Mouse (Mus musculus): ENCODE measurements around the gene Gpx3.

The Gpx3 gene

DNA sequence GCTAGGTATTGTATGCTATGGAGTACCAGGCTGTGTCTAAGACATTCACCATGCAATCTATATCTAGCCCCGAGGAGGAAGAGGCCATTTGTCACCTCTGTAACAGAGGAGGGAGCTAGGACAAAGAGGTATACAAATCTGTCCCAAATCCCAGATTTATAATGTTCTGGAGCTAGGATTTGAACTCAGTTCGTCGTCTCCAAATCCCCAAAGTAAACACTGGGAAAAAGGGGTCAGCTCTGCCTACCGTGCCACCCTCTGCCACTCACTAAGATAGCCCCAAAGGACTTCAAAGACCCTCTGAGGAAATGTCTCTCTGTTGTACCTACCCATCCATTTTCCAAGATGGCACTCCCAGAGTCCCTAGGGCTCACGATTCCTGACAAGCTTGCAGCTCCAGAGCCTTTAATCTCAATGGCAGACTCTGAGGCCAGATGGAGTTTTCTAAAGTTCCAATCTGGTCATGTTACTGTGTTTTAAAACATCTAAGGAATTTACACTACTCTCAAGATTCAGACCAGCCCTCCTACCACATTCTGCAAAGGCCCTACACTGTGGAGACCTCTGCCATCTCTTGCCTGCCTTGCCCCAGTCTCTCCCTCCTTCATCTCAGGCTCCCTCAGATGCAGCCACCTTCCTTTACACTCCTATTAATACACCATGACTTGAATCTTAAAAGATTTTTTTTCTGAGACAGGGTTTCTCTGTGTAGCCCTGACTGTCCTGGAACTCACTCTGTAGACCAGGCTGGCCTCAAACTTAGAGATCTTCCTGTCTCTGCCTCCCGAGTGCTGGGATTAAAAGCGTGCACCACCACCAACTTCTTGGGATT lies 9.6 kb downstream of the Gpx3 start:
- WGBS: 94% methylated on average over 7 of the region's 7 CpGs

GRCm38 (mm10) chr11:54912503-54913316 lies 10.5 kb downstream of the Gpx3 start:
- WGBS: 81% methylated on average over 9 of the region's 9 CpGs

DNA sequence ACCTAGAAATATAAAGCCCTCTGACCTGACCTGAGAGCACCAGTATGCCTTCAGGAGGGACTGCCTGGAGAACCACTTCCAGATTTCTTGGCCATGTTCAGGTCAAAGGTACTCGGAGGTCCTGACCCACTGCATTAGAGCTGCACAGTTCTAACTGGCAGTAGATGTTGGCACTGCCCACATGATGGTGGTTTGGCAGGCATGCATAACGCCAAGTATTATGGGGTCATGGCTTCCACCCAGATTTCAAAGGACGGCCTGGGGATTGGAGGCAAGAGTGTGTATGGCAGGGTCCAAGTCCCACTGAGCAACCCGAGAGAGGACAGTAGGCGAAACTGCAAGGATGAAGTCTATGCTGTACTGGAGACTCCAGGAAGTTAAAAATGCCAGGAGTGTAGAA lies 11.6 kb downstream of the Gpx3 start:
- 88% methylated on average over 5 of the region's 5 CpGs for WGBS

GRCm38 (mm10) chr11:54917461-54917860 lies 15.2 kb downstream of the Gpx3 start:
- 97% methylated on average over 7 of the region's 7 CpGs for WGBS

- WGBS: 94% methylated on average over 4 of the region's 4 CpGs
Measured at GRCm38 (mm10) chr11:54918273-54918672, 16.0 kb downstream of the Gpx3 start.

GRCm38 (mm10) chr11:54920127-54920972 lies 18.1 kb downstream of the Gpx3 start:
- WGBS: 92% methylated on average over 11 of the region's 11 CpGs

DNA sequence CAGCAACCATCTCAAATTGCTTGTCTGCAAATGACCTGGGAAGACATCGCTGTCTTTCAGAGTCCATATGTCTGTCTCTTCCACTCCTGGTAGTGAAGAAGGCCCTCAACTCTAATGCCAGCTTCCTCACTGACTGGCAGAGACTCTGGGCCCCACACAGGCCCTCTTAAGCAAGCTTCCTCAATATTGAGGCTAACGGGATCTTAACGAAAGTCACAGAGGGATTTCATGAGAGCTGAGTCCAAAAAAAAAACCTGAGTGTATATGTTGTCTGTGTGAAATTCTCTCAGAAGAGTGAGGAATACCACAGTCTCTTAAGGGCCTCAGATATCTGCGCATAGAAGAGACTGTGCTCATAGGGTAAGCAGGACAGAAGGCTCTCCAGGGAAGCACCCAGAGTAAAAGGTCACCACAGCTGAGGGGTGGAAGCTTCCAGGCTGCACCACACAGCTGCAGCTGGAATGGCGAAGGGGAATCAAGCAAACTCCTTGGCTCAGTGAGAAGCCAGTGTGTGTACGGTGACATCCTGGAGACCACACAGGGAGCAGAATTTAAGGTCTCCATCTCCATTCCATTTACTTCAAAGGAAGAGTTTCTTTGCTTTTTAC lies 18.8 kb downstream of the Gpx3 start:
- 84% methylated on average over 6 of the region's 6 CpGs for WGBS

GRCm38 (mm10) chr11:54921798-54922197 lies 19.5 kb downstream of the Gpx3 start:
- WGBS: 78% methylated on average over 7 of the region's 7 CpGs

DNA sequence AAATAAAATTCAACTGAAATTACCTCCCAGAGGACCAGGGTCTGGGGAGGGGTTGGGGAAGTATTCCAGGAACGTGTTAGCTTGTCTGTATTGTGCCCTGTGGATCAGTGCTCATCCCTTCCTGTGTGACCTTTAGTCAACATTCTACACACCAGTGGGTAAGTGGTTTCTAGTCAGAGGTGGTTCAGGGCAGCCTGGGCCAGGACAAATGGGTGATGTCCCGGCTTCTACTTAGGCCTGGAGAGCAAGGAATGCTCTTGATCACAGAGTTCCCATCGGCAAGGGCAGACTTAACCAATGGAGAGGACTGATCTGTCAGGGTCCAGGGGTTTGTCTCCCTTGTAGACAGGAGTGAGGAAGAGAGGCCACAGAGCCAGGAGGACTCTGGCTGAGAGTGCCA lies 20.2 kb downstream of the Gpx3 start:
- 93% methylated on average over 3 of the region's 3 CpGs for WGBS

GRCm38 (mm10) chr11:54924145-54924544 lies 21.9 kb downstream of the Gpx3 start:
- 95% methylated on average over 14 of the region's 14 CpGs for WGBS

DNA sequence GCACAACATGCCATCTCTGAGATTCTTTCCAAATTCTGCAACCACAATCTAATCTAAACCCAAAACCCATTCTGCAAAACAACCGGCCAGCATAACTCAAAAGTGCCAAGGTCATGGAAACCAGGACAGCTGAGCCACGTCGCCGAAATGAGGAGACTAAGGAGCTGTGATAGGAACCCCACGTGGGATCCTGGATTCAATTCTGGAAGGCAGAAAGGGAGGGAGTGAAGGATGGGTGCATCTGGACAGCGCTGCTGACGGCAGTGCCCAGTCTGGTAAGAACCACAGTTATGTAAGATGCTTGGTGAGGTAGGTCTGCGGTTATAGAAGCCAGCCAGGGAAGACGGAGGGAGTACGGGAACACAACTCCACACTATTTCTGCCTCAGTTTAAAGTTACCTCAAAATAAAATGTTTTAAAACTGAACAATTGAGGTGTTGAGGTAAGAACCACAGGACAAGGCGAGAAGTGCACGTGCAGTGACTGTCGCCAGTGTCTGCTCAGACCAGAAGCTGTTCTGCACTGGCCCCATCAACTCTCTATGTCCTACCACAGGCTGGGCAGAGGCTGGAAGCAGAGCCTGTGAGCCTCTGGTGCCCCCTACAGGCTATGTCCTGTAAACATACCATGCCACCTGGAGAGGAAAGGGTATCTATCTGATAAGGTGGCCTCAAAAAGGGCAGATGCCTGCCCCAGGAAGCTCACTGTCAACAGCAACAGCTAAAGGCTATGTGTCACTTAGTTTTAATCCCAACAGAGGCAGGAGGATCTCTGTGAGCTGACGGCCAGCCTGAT lies 25.3 kb downstream of the Gpx3 start:
- 71% methylated on average over 14 of the region's 14 CpGs for WGBS

DNA sequence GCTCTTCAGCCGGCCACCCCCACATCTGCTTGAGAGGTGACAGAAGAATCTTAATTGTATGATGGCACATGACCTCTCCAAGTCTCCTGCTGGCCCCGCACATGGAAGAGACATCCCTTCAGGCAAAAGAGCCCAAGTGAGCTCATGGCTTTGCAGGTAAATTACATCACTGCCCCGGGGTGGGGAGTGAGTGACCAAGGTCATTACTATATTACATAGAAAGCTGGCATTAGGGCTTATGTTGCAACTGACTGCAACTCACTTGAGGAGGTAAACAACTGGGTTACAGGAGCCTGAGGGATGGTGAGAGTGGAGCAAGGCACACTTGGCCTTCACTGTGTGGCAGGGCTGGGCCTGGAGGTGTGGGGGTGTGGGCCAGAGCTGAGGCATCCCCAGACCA lies 26.0 kb downstream of the Gpx3 start:
- 89% methylated on average over 3 of the region's 3 CpGs for WGBS

DNA sequence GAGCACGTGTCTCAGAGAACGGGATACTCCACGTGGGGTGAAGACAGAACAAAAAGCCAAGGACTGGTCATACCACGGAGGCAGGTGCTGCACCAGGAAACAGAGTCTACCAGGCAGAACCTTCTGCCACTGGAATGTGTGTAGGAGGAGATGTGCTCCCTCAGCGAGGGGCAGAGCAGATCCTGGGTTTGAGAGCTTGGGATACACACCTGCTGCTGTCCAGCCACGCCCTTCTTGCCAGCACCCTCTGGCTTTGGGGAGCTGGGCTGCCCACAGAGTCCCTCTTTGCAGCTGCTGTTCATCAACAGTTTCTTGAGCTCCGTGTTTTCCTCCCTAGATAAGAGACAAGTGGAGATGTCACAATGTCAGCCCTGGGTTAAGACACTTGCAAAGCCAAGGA lies 26.6 kb downstream of the Gpx3 start:
- 70% methylated on average over 7 of the region's 7 CpGs for WGBS

GRCm38 (mm10) chr11:54929290-54929689 lies 27.0 kb downstream of the Gpx3 start:
- 90% methylated on average over 6 of the region's 6 CpGs for WGBS

DNA sequence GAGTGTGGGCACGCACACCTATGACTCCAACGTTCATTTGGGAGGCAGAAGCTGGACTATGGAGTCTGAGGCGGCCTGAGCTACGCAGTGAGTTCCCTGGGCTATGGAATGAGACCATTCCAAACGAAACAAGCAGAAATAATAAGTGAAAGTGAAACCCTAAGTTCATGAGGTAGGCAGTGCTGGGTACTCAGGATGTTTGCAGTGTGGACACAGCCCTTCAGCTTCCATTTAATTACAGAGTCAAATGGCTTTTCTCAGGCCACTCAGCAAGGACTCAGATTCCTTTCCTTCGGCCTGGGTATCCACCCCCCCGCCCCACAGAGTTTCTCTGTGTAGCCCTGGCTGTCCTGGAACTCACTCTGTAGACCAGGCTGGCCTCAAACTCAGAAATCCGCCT lies 27.5 kb downstream of the Gpx3 start:
- 91% methylated on average over 8 of the region's 8 CpGs for WGBS

DNA sequence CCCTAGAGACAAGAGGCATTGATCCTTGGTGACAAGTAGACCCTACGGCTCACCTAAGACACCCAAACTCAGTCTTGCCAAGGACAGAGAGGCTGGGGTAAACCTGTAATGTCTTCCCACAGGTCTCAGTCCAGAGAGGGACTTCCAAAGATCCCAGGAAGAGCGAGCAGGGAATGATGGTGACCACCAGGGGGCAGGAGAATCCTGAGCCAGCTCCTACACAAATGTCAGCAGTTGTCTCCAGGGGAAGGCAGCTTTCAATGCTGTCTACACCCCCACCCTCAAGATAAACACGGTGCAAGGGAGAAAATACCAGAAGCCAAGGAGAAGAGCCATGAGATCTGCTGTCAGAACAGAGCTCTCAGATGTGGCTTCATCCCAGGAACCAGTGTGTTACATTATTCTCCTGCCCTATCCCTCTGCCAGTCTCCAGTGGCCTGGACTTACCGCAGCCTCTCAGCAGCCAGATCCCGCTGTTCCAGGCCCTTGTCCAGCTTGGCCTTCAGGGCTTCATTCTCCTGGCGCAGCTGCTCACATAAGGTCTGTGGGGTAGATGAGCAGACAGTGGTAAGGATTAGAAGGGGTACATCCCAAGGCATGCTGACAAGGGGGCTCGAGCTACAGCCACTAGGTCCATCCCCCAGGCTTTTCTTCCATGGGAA lies 28.2 kb downstream of the Gpx3 start:
- WGBS: 71% methylated on average over 7 of the region's 7 CpGs

- WGBS: 77% methylated on average over 5 of the region's 5 CpGs
Measured at GRCm38 (mm10) chr11:54931405-54932093, 29.3 kb downstream of the Gpx3 start.

DNA sequence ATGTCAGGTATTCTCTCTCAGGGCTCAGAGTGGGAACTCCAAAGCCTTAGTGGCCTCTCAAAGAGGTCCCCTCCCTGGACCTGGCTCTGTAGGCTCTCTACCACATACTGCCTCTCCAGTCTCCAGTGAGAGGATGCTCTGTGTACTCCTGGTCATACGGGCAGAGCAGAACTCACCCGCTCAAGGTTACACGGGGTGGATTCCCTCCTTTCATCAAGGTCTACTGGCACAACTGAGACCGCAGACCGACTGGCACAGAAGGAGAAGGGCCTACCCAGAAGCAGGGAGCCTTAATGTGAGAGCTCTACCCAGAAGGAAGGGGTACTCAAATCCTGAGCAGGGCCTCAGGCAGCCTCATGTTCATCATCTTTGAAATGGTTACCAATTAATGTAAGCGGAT lies 30.3 kb downstream of the Gpx3 start:
- 97% methylated on average over 6 of the region's 6 CpGs for WGBS

- WGBS: 96% methylated on average over 7 of the region's 7 CpGs
Measured at GRCm38 (mm10) chr11:54934198-54934597, 31.9 kb downstream of the Gpx3 start.

Data from cerebral cortex, adult 2 months (tissue).